Comparison of ENCODE assay signal across 11 mouse cellular contexts in the genomic region with DNA sequence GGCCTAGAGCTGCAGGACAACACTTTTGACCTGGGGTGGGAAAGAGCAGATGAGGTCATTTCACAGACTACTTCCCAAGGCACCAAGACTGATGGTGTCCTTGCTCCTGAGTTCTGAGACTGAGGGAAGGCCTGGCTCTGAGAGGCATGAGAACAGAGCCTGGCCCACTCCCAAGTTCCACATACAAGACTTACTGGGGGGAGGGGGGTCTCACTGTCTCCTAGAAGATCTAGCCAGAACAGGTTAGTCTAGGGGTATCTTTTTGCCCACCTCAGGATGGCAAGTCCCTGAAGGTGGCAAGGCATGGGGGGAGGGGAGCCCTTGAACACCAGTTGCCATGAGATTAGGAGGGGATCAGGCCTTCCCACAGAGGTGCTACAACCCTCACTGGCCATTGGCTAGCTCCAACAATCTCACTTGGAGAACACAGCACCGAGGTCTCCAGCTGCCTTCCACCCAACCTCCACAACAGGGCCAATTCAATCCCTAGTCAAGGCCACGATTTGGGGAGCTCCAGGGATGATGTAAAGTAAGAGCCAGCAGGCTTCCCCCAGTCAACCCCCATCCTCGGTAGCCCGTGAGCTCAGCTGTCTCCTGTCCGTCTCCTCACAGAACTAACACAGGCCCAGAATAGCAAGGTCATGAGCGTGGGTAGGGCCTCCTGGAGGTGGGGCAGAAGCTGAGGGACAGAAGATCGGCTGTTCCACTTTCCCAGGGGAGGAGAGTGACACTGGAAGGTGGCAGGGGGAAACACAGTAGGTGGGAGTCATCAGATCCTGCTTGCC. TPM values are rescaled to one million over a fixed set of nuclear protein-coding genes. Genes with fewer than 3 reads are reported as not detected.
DNase-seq lines count a peak whose midpoint lies in the region; ATAC-seq and TF ChIP-seq lines count a peak whose summit lies in the region.
"Had no signal": no experiment of that assay in that cellular context is flagged by ENCODE, and none has a peak within 500 bp of the region (broad histone marks: within the 10 kb centered on the region; RNA-seq: fewer than 3 reads in every experiment).

No protein-coding gene starts in this region.

- WGBS in heart, postnatal 0 days = 8% methylated on average over 7 of the region's 7 CpGs

- H3K4me1 ChIP-seq in heart, postnatal 0 days (ENCODE audit: control insufficient read depth, insufficient read depth) = peaks cover 23% of the 10 kb centered on the region
- H3K4me1 ChIP-seq: midbrain, embryonic 13.5 days had no signal

- H3K36me3 ChIP-seq in heart, postnatal 0 days (replicated peaks; ENCODE audit: control insufficient read depth, insufficient read depth, low read length) = peaks cover 36% of the 10 kb centered on the region

- no peak overlapping the region for H3K9ac ChIP-seq in heart, postnatal 0 days (replicated peaks; ENCODE audit: low read depth, low read length)
- H3K9ac ChIP-seq: midbrain, embryonic 13.5 days had no signal

- TF ChIP-seq EP300 in heart, postnatal 0 days (IDR thresholded peaks at IDR 0.05; ENCODE audit: low read depth) = no peak

- H3K4me2 ChIP-seq in heart, postnatal 0 days (ENCODE audit: low read depth, low read length) = no peak overlapping the region
- H3K4me2 ChIP-seq: midbrain, embryonic 13.5 days had no signal

- DNase-seq in ovary, postnatal 36 days (ENCODE audit: low spot score) = peak; percentile 37
- DNase-seq in ovary, postnatal 10 days (ENCODE audit: low spot score) = no peak
- peak; percentile 86 for DNase-seq in gastrocnemius, adult 2 months
- DNase-seq in heart, postnatal 0 days (ENCODE audit: low spot score) = peak; percentile 88
- no peak for DNase-seq in B cell, adult 2 months
- DNase-seq in layer of hippocampus, adult 8-10 months (ENCODE audit: low spot score in 2 of 2) = no peak
- DNase-seq in Muller cell, postnatal 12 days (ENCODE audit: inconsistent ontology term) = no peak
- DNase-seq: kidney, adult 18-20 months; thymus, postnatal 25 days had no signal

- peak; percentile 80 for ATAC-seq in heart, postnatal 0 days (ENCODE audit: insufficient read depth, low read depth)
- ATAC-seq: midbrain, embryonic 13.5 days had no signal

- peak overlapping the region; percentile 99 for H3K27ac ChIP-seq in gastrocnemius, adult 2 months
- H3K27ac ChIP-seq in heart, postnatal 0 days (ENCODE audit: low read depth) = peak overlapping the region; percentile 81
- H3K27ac ChIP-seq: left cerebral cortex, adult 2 months; midbrain, embryonic 13.5 days had no signal

- peak overlapping the region; percentile 86 for H3K4me3 ChIP-seq in gastrocnemius, adult 2 months
- H3K4me3 ChIP-seq in heart, postnatal 0 days (ENCODE audit: low read depth, low read length) = no peak overlapping the region
- H3K4me3 ChIP-seq: left cerebral cortex, adult 2 months; midbrain, embryonic 13.5 days had no signal

- no peaks in the 10 kb centered on the region for H3K9me3 ChIP-seq in heart, postnatal 0 days (replicated peaks; ENCODE audit: control insufficient read depth, low read length)
- H3K9me3 ChIP-seq: midbrain, embryonic 13.5 days had no signal

- intact Hi-C loops in gastrocnemius, adult 2 months (cut with DNase I) = loop anchor here (10.0 kb wide), 1 partner anchor 329 kb away; the partner anchor contains the start of genes Fam57b and Ppp4c

- H3K27me3 ChIP-seq in heart, postnatal 0 days (ENCODE audit: control insufficient read depth, insufficient read depth, low read length) = no peaks in the 10 kb centered on the region
- H3K27me3 ChIP-seq: midbrain, embryonic 13.5 days had no signal

- TF ChIP-seq CTCF in gastrocnemius, adult 2 months (IDR thresholded peaks at IDR 0.05) = no peak
- peak; percentile 18; the same call in 1 of the 2 replicates for TF ChIP-seq CTCF in heart, postnatal 0 days (IDR thresholded peaks at IDR 0.05; ENCODE audit: low read depth)

RNA-seq across cellular contexts. Expression of gene Atp2a1, which starts 2.5 kb away (rescaled TPM):
- over 10,000 TPM; 21,521 to 26,495 TPM for total RNA-seq in gastrocnemius, adult 2 months (2021)
- 0.92 and 3.8 TPM in 2 replicates for total RNA-seq in heart, postnatal 0 days (2014; rRNA removed; ENCODE audit: low replicate concordance)
- polyA plus RNA-seq in heart, postnatal 0 days (2015; fragmentation: Nextera tagmentation; extraction: Ambion mirVana) = 0.40 and 0.92 TPM in 2 replicates
- 1 to 10 TPM in 3 of 4 experiments, under 1 TPM in 1; 0.99 to 5.6 (median 1.2) TPM for total RNA-seq in layer of hippocampus, adult 8-10 months (2022)

RNA-seq across cellular contexts. Expression of gene Sh2b1, which starts 9.8 kb away (rescaled TPM):
- total RNA-seq in gastrocnemius, adult 2 months (2021) = 10 to 100 TPM; 43.0 to 48.1 TPM
- total RNA-seq in heart, postnatal 0 days (2014; rRNA removed; ENCODE audit: low replicate concordance) = 22.6 and 30.3 TPM in 2 replicates
- 34.4 and 34.5 TPM in 2 replicates for polyA plus RNA-seq in heart, postnatal 0 days (2015; fragmentation: Nextera tagmentation; extraction: Ambion mirVana)
- total RNA-seq in layer of hippocampus, adult 8-10 months (2022) = 10 to 100 TPM; 66.0 to 70.3 (median 67.3) TPM

RNA-seq across cellular contexts. Expression of gene Tufm, which starts 21.7 kb away (rescaled TPM):
- total RNA-seq in gastrocnemius, adult 2 months (2021) = 100 to 1,000 TPM; 111 to 141 TPM
- 151 and 153 TPM in 2 replicates for total RNA-seq in heart, postnatal 0 days (2014; rRNA removed; ENCODE audit: low replicate concordance)
- 199 and 205 TPM in 2 replicates for polyA plus RNA-seq in heart, postnatal 0 days (2015; fragmentation: Nextera tagmentation; extraction: Ambion mirVana)
- total RNA-seq in layer of hippocampus, adult 8-10 months (2022) = 10 to 100 TPM; 68.9 to 84.1 (median 80.1) TPM

RNA-seq across cellular contexts. Expression of gene Rabep2, which starts 36.9 kb away (rescaled TPM):
- 10 to 100 TPM; 14.0 to 14.9 TPM for total RNA-seq in gastrocnemius, adult 2 months (2021)
- total RNA-seq in heart, postnatal 0 days (2014; rRNA removed; ENCODE audit: low replicate concordance) = 20.2 and 24.8 TPM in 2 replicates
- 15.0 and 16.4 TPM in 2 replicates for polyA plus RNA-seq in heart, postnatal 0 days (2015; fragmentation: Nextera tagmentation; extraction: Ambion mirVana)
- total RNA-seq in layer of hippocampus, adult 8-10 months (2022) = 10 to 100 TPM; 15.6 to 22.1 (median 17.1) TPM

RNA-seq across cellular contexts. Expression of gene Atxn2l, which starts 37.8 kb away (rescaled TPM):
- total RNA-seq in gastrocnemius, adult 2 months (2021) = 10 to 100 TPM; 32.8 to 34.0 TPM
- total RNA-seq in heart, postnatal 0 days (2014; rRNA removed; ENCODE audit: low replicate concordance) = 21.8 and 35.6 TPM in 2 replicates
- polyA plus RNA-seq in heart, postnatal 0 days (2015; fragmentation: Nextera tagmentation; extraction: Ambion mirVana) = 13.4 and 14.1 TPM in 2 replicates
- total RNA-seq in layer of hippocampus, adult 8-10 months (2022) = 100 to 1,000 TPM; 113 to 133 (median 125) TPM

Comparison
In these comparisons a context has a peak if more than half of its experiments do, and no peak if none do; other contexts are left out.
1. DNase-seq: peak in ovary, postnatal 36 days (single experiment), gastrocnemius, adult 2 months (single experiment) and heart, postnatal 0 days (single experiment); none in ovary, postnatal 10 days (single experiment), B cell, adult 2 months (0 of 2), layer of hippocampus, adult 8-10 months (0 of 2) and Muller cell, postnatal 12 days (single experiment).
2. RNA of gene Atp2a1, which starts 2.5 kb away (total RNA-seq): 21,521 to 26,495 TPM in gastrocnemius, adult 2 months; 0.99 to 5.6 TPM in layer of hippocampus, adult 8-10 months and 0.92 to 3.8 TPM in heart, postnatal 0 days; every median in the first group is over 1,000 times any median in the second.